Mouse (Mus musculus) olfactory bulb, adult 2 months (tissue): Measurements from ENCODE around the gene Hmox2. TPM values are rescaled to one million over a fixed set of nuclear protein-coding genes. Genes with fewer than 3 reads are reported as not detected.

Source experiments
- H3K27ac ChIP-seq: fragments of 200-500 bp; 2 replicates; pipeline ENCODE4 v1.5.1; 2012; ENCODE audit warnings: low read depth, low read length; ENCODE audit not compliant: insufficient read depth
- H3K4me1 ChIP-seq: fragments of 200-500 bp; 2 replicates; pipeline ENCODE4 v1.6.1; 2012; ENCODE audit warnings: low read length; ENCODE audit not compliant: control insufficient read depth, insufficient read depth
- H3K4me3 ChIP-seq: fragments of 200-500 bp; 2 replicates; pipeline ENCODE4 v1.5.1; 2012; ENCODE audit warnings: mild to moderate bottlenecking, low read depth, low read length, moderate library complexity; ENCODE audit not compliant: insufficient read depth
- CTCF ChIP-seq: fragments of 200-500 bp; IDR thresholded peaks from 2 replicates; pipeline ENCODE4 v1.5.1; 2012; ENCODE audit warnings: low read depth, mild to moderate bottlenecking, low read length, moderate library complexity; ENCODE audit not compliant: insufficient read depth
- POLR2A ChIP-seq: fragments of 200-500 bp; IDR thresholded peaks from 2 replicates; pipeline ENCODE4 v1.6.1; 2012; ENCODE audit warnings: mild to moderate bottlenecking, low read depth, low read length, moderate library complexity; ENCODE audit not compliant: insufficient read depth
- WGBS: fragments of 180-500 bp; shearing (Covaris S2); methylation state at CpG from one replicate; pipeline ENCODE4 v1.1.7; 2018; 5-methylcytosine and 5-hydroxymethylcytosine counted together
- polyA plus RNA-seq: library from polyadenylated mRNA; stranded (reverse); fragments of >200 nt; gene quantifications from 2 replicates; pipeline ENCODE4 v1.2.4, GENCODE M21; 2012; ENCODE audit warnings: low replicate concordance; ENCODE audit not compliant: missing spikeins, insufficient read depth, insufficient read length

The Hmox2 gene
- polyA plus RNA-seq, 1 experiment = not detected

DNA sequence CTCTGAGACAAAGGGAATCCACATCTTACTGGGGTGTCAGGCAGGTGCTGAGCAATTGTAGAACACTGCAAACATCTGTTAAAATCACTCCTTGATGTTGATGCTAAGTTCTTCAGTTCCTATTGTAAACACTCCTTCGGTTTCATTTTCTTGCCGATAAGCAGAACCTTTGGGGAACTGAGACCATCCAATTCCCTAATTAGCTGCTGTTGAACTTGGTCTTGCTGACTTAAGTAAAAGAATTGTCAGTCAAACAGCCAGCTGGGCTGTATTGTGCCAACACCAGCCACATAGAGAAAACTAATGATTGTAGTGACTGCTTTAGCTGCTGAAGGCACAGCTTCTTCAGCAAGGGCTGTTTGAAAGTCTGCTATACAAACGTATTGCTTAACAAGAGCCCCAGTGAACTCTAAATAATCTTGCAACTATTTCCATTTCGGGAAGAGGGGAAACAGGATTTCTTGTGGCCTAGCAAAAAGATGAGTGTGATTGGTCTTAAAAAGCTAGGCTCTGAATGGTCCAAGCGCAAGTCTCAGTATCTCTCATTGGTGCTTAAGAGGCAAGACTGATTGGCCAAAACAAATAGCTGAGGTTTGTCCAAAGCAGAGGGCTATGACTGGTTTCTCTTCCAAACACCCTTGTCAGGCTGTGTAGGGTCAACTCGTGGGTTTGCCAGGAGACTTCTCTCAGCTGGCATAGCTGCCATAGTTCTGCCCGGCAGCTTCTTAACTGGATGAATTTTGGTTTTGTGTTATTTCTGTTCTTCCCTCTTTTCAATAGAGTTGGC lies 3.8 kb upstream of the Hmox2 start:
- Histone ChIP-seq H3K27ac (no peak overlapping the region), H3K4me3 (no peak overlapping the region), H3K4me1 (no peaks in the 10 kb centered on the region)
- 34% methylated on average over 7 of the region's 7 CpGs for WGBS
- TF ChIP-seq POLR2A (no peak), CTCF (no peak)

DNA sequence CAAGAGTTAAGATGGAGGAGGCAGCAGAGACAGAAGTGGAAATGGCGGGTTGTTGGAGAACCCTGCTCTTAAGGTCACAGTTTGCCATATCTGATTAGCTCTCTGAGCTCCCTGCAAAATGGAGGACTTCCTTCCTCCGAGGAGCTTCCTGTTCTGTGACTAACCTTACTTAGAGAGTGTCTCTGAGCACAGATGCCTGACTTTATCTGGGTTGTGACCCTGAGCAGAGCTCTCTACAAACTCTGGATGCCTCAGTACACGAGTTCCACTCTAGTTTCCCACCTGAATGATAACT lies 3.3 kb upstream of the Hmox2 start:
- Histone ChIP-seq H3K4me1 (0 out of 2 replicates have a peak, but pooled peaks cover under 1% of the 10 kb centered on the region), H3K27ac (no peak overlapping the region), H3K4me3 (no peak overlapping the region)
- TF ChIP-seq POLR2A = no peak
- TF ChIP-seq CTCF = no peak
- 85% methylated on average over 3 of the region's 3 CpGs for WGBS

DNA sequence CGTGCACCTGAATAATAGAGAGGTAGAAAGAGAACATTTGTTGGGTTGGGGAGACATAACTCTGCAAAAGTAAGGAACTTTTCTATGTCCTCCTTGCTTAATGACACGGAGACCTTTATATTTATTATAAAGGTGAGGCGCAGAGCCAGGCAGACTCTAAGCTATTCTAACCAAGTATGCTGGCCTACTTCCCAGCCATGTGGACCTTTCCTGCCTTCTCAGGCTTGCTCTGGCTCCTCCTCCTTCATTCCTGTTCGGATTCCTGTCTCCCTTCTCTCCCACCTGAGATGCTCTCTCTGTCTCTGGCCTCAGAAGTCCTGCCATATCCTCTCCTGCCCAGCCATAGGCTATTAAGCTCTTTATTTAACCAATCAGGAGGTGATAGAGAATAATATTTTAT lies 895 bp upstream of the Hmox2 start:
- 74% methylated on average over 4 of the region's 4 CpGs for WGBS
- no peak overlapping the region for H3K27ac ChIP-seq
- H3K4me1 ChIP-seq = peaks cover 2% of the 10 kb centered on the region; the same call in 1 of the 2 replicates
- H3K4me3 ChIP-seq = no peak overlapping the region
- TF ChIP-seq CTCF (no peak), POLR2A (no peak)

DNA sequence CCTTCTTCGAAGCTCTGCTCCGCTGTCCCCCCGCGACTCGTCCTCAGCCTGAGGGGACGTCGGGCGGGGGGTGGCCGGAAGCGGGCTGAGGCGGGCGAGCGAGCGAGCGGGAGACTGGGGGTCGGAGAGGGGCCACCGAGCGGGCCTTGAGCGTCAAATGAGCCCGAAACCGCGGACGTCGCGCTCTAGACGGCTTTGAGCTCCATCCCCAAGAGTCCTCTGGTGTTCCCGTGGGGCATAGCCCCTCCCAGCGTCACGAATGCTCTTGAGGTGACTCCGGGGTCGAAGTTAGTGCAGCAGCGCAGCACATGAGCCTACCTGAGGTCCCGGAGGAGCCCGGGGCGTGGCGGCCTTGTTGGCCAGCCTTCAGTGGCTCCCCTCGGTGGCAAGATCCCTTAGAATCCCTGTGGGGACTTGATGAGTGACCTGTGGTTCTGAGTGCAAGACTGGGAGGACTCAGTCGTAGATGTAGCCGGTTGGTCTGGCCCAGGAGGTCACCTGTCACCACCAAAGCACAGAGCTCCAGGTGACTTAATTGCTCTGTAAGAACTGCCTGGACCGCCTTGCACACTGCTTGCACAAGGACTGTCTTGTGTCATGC lies 467 bp downstream of the Hmox2 start:
- peaks cover 4% of the 10 kb centered on the region; the same call in 1 of the 2 replicates for H3K4me1 ChIP-seq
- H3K27ac ChIP-seq = peak overlapping the region; percentile 50
- H3K4me3 ChIP-seq = peak overlapping the region; percentile 69
- WGBS = under 1% methylated on average over 40 of the region's 40 CpGs
- TF ChIP-seq POLR2A (no peak), CTCF (no peak)

DNA sequence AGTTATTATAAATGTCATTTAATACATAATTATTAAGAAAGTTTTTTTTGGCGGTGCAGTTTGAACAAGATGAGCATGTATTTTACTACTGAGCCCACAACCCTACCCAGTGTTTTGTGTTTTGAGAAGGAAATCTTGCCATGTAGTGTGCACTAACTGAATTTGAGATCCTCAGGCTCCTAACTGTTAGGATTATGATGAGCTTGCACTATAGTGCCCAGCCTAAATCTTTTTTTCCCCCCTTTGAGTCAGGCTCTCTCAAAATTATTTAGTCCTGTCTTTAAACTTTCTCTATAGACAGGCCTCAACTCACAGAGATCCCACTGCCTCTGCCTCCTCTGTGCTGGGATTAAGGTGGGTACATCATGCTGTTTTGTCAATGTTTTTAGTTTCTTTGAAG lies 1.4 kb downstream of the Hmox2 start:
- Histone ChIP-seq H3K4me1 (peaks cover 4% of the 10 kb centered on the region; the same call in 1 of the 2 replicates), H3K27ac (no peak overlapping the region), H3K4me3 (no peak overlapping the region)
- 58% methylated on average over 1 of the region's 1 CpGs for WGBS
- TF ChIP-seq CTCF (no peak), POLR2A (no peak)

DNA sequence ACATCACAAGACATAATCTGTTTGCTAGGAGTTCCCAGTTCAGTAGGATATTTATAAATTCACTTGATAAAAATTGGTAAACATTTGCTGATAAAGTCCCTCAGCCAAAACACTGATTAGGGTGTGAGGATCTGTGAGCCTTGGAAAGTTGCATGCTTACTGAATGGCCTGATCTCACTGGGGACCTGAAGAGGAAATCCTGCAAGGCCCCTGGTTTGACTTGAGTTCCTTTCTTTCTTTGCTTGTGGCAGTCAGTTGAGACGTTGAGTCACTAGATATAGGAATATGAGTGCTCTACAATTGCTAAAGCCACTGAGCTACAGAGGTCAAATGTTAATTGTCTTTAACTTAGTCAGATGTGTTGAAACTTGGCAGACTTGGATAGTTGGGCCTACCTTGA lies 1.8 kb downstream of the Hmox2 start:
- TF ChIP-seq POLR2A = no peak
- no peak for TF ChIP-seq CTCF
- 64% methylated on average over 1 of the region's 1 CpGs for WGBS

DNA sequence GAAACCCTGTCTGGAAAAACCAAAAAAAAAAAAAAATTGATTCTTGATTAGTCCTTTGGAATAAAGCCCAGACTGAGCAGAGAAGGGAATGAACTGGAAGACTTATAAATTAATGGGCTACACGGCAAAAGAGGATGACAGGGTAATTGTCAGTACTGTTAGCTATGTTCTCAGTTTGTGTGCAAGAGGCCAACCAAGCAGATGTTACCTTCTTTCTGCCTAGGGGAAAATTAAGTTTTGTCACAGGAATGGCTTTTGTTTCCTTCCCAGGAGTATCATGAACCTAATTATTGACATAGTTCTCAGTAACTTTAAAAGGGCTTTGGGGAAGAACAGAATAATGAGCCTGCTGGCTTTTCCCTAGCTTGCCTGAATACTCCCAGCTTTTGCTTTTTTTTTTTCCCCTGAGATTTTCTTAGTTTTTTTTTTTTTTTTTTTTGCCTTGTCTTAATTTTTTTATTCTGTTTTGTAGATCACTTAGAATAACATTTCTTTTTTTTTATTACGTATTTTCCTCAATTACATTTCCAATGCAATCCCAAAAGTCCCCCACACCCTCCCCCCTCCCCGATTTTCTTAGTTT lies 4.7 kb downstream of the Hmox2 start:
- H3K4me3 ChIP-seq = no peak overlapping the region
- 48% methylated on average over 3 of the region's 3 CpGs for WGBS

More for the DNA sequence above, 1.8 kb downstream of the Hmox2 start:
- peaks cover 4% of the 10 kb centered on the region; the same call in 1 of the 2 replicates for H3K4me1 ChIP-seq
- H3K27ac ChIP-seq = no peak overlapping the region
- no peak overlapping the region for H3K4me3 ChIP-seq

DNA sequence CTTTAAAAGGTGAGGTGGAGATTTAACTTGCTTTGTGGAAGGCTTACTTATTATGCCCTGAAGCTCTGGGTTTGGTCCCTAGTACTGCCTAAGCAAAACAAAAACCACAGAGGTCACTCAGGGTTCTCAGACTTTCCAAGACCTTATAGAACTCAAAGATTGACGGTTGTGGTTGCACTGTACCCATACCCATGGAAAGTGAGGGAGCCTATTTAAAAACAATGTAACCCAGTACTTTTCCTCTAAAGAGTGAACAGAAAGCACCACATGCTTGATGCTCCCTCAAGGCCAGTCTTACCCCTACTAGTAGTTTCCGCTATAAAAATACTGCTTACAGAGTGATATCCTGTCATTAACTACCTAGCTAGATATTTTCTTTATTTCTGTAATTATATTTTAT lies 10.1 kb downstream of the Hmox2 start:
- 0 out of 2 replicates have a peak, but pooled peaks cover 4% of the 10 kb centered on the region for H3K4me1 ChIP-seq
- TF ChIP-seq CTCF (no peak), POLR2A (no peak)
- WGBS = 81% methylated on average over 2 of the region's 2 CpGs
- H3K4me3 ChIP-seq = no peak overlapping the region
- H3K27ac ChIP-seq = no peak overlapping the region

More for the DNA sequence above, 4.7 kb downstream of the Hmox2 start:
- H3K27ac ChIP-seq = no peak overlapping the region
- TF ChIP-seq POLR2A = no peak
- TF ChIP-seq CTCF = no peak
- peaks cover 4% of the 10 kb centered on the region; the same call in 1 of the 2 replicates for H3K4me1 ChIP-seq

DNA sequence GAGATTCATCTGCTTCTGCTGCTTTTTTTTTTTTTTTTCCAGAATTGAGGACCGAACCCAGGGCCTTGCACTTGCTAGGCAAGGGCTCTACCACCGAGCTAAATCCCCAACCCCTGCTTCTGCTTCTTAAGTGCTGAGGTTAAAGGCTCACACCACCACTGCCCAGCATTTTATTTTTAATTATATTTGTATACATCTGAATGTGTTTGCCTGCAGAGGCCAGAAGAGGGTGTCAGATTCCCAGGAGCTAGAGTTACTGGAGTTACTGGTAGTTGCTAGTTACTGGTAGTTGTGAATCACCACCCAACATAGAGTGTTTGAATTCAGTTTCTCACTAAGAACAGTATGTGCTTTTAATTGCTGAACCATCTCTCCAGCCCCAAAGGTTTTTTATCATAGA lies 13.8 kb downstream of the Hmox2 start:
- TF ChIP-seq POLR2A (no peak), CTCF (no peak)
- no peak overlapping the region for H3K4me3 ChIP-seq
- H3K27ac ChIP-seq = no peak overlapping the region
- WGBS = 89% methylated on average over 2 of the region's 2 CpGs
- 0 out of 2 replicates have a peak, but pooled peaks cover 2% of the 10 kb centered on the region for H3K4me1 ChIP-seq
